Mouse (Mus musculus) left cerebral cortex, postnatal 36 days (tissue): Measurements from ENCODE around the gene Ifnz. TPM values are rescaled to one million over a fixed set of nuclear protein-coding genes. Genes with fewer than 3 reads are reported as not detected.
"Not testable (repeated sequence)": the region's sequence is repeated elsewhere in the genome, so short reads cannot be mapped to it uniquely, and the experiment has no call there.

Source experiments
- DNase-seq, 2 experiments: peaks; one replicate each; pipeline ENCODE4 v3.0.0; 2021 to 2022; ENCODE audit warnings: low spot score in 2 of 2, mixed read lengths in 1 of 2
- intact Hi-C: fragments of 180-260 bp; cut with DNase I; formaldehyde crosslinking; loops from one replicate; pipeline ENCODE4 v1.15.1; 2025
- total RNA-seq, 2 experiments: library from RNA; stranded (reverse); gene quantifications; 2 replicates each; pipeline ENCODE4 v1.2.3; 2021

Gene Ifnz
- total RNA-seq, result not detected

GRCm38 (mm10) chr4:88781831-88782230 lies at the start of gene Ifnz:
Ifnz (plus strand) TSS chr4:88782131.
- intact Hi-C loops, DNase-seq: not testable (repeated sequence)

GRCm38 (mm10) chr4:88738480-88738879 lies 43.5 kb upstream of the Ifnz start:
- DNase-seq, result no peak
- intact Hi-C loops, result no loop called here

GRCm38 (mm10) chr4:88739036-88739435 lies 42.9 kb upstream of the Ifnz start:
- intact Hi-C loops, result no loop called here
- no peak for DNase-seq

- intact Hi-C loops, result loop anchor here (10.0 kb wide), 1 partner anchor 47 kb away; the partner anchor contains the start of gene Ifnab
- no peak for DNase-seq
Observed at GRCm38 (mm10) chr4:88741426-88741825, 40.5 kb upstream of the Ifnz start.

- intact Hi-C loops, result loop anchor here (10.0 kb wide), 1 partner anchor 48 kb away; the partner anchor contains the start of gene Ifnab
- DNase-seq, result no peak
Observed at GRCm38 (mm10) chr4:88742771-88743371, 39.1 kb upstream of the Ifnz start.

GRCm38 (mm10) chr4:88744207-88744606 lies 37.7 kb upstream of the Ifnz start:
- DNase-seq, result no peak
- intact Hi-C loops, result loop anchor here (10.0 kb wide), 1 partner anchor 49 kb away; the partner anchor contains the start of gene Ifnab

GRCm38 (mm10) chr4:88749926-88750325 lies 32.0 kb upstream of the Ifnz start:
- intact Hi-C loops, result loop anchor here (10.0 kb wide), 1 partner anchor 55 kb away; the partner anchor contains the start of gene Ifnab
- DNase-seq, result no peak

GRCm38 (mm10) chr4:88754818-88755340 lies 27.1 kb upstream of the Ifnz start, which contains the start of gene Gm13271:
Gm13271 (plus strand) TSS chr4:88754868.
- peak; percentile 64 to 65 for DNase-seq
- intact Hi-C loops, result not testable (repeated sequence)

- DNase-seq, intact Hi-C loops: not testable (repeated sequence)
Observed at GRCm38 (mm10) chr4:88756581-88757513, 25.1 kb upstream of the Ifnz start.

GRCm38 (mm10) chr4:88757628-88758031 lies 24.3 kb upstream of the Ifnz start:
- intact Hi-C loops, result not testable (repeated sequence)
- peak; percentile 88 to 90 for DNase-seq

GRCm38 (mm10) chr4:88758751-88759150 lies 23.2 kb upstream of the Ifnz start:
- intact Hi-C loops, DNase-seq: not testable (repeated sequence)

GRCm38 (mm10) chr4:88759610-88760268 lies 22.2 kb upstream of the Ifnz start, which contains the start of gene Gm13283:
Gm13283 (plus strand) TSS chr4:88760119.
- peak in 1 of 2 experiments; percentile 21 for DNase-seq
- intact Hi-C loops, result not testable (repeated sequence)

- peak; percentile 50 to 52 for DNase-seq
- intact Hi-C loops, result not testable (repeated sequence)
Observed at GRCm38 (mm10) chr4:88760431-88760830, 21.5 kb upstream of the Ifnz start.

- intact Hi-C loops, result not testable (repeated sequence)
- DNase-seq, result peak; percentile 62 to 68
Observed at GRCm38 (mm10) chr4:88761776-88762175, 20.2 kb upstream of the Ifnz start.

GRCm38 (mm10) chr4:88762341-88762740 lies 19.6 kb upstream of the Ifnz start:
- DNase-seq, result not testable (repeated sequence)

GRCm38 (mm10) chr4:88763384-88764018 lies 18.4 kb upstream of the Ifnz start:
- intact Hi-C loops, DNase-seq: not testable (repeated sequence)

More at GRCm38 (mm10) chr4:88762341-88762740, 19.6 kb upstream of the Ifnz start:
- intact Hi-C loops, result not testable (repeated sequence)

- DNase-seq, intact Hi-C loops: not testable (repeated sequence)
Observed at GRCm38 (mm10) chr4:88773534-88773933, 8.4 kb upstream of the Ifnz start, which contains the start of gene Gm13290. Gm13290 (plus strand) TSS chr4:88773834.

- DNase-seq, intact Hi-C loops: not testable (repeated sequence)
Observed at GRCm38 (mm10) chr4:88776622-88777021, 5.3 kb upstream of the Ifnz start, which contains the start of gene Gm13289. Gm13289 (plus strand) TSS chr4:88776922.

GRCm38 (mm10) chr4:88779550-88779949 lies 2.4 kb upstream of the Ifnz start, which contains the start of gene Gm13272:
Gm13272 (plus strand) TSS chr4:88779850.
- intact Hi-C loops, DNase-seq: not testable (repeated sequence)
